Mouse (Mus musculus): ENCODE measurements around the gene Tmem183a. TPM values are rescaled to one million over a fixed set of nuclear protein-coding genes. Genes with fewer than 3 reads are reported as not detected.

Tmem183a gene
- total RNA-seq (2021): 10 to 100 TPM; 86.5 to 96.6 TPM

DNA sequence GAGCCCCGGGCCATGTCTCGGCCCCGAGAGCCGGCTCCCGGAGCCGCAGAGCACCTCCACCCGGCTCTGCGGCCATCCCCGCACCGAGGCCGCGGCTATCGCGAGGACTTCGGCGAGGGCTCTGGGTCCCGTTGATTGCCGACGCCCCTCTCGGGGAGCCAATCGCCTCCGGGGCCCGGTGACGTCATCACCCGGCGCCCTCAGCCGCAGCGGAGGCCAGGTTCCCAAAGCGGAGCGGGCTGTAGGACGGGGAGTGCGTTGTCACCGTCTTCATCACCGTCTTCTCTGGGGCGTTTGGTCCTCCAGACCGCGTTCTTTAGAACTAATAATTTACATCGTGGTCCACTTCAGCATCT lies at the start of gene Tmem183a:
Gene Tmem183a (minus strand): TSS at position 123 of the 356 bp plus-strand sequence.
- peak; percentile 94 to 98 for DNase-seq (ENCODE audit: extremely low spot score in 1 of 2, low spot score in 2 of 2)
- intact Hi-C loops (cut with DNase I): loop anchor here (2.0 to 5.0 kb wide), 2 partner anchors 55 to 93 kb away; partner anchors contain the start of genes Adipor1 and Klhl12

- intact Hi-C loops (cut with DNase I): no loop called here
- DNase-seq (ENCODE audit: extremely low spot score in 1 of 2, low spot score in 2 of 2): no peak
Measured at GRCm38 (mm10) chr1:134408080-134408479, 46.3 kb upstream of the Tmem183a start.

- DNase-seq (ENCODE audit: extremely low spot score in 1 of 2, low spot score in 2 of 2): no peak
- intact Hi-C loops (cut with DNase I): no loop called here
Measured at GRCm38 (mm10) chr1:134406414-134406771, 44.6 kb upstream of the Tmem183a start.

DNA sequence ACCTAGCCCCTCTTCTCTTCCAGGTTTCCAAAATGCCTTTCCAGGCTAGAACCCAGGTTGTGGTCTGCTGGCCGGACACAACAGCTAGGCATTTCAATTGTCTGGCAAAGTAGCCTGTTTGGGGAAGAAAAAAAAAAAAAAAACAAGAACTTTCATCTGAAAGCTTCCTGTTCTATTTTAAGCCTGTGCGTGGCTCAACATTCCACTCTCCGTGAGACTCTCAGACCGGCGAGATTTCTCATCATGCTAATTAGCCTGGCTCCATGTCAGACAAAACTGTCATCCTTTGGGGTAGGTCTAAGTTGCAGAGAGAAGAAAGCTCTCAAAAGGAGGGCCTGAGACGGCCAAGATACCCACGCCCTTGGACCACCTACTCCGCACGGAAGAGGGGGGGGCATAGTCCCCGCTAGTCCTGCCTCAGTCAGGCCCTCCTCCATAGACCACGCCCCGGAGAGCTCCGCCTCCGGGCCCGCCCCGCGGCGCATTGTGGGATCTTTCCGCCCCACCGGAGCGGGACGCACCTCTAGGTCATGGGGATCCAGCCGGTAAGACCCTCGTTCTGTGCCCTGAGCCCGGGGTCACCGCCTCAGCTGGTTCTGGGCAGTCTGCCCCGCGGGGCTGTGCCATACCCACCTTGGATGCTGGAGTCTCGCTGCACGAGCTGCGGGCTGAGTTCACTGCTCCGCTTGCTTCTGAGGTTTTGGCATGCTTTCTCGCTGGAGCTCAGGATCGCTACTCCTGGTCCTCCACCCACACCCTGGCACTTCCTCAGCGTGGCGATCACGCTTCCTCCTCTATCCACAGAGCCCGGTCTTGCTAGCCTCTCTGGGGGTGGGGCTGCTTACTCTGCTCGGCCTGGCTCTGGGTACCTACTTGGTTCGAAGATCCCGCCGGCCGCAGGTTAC lies 44.0 kb upstream of the Tmem183a start, which contains the start of gene Cyb5r1:
Gene Cyb5r1 (plus strand): TSS at position 51 of the 905 bp plus-strand sequence.
- peak; percentile 36 to 87 for DNase-seq (ENCODE audit: extremely low spot score in 1 of 2, low spot score in 2 of 2)
- intact Hi-C loops (cut with DNase I): no loop called here

- intact Hi-C loops (cut with DNase I): no loop called here
- DNase-seq (ENCODE audit: extremely low spot score in 1 of 2, low spot score in 2 of 2): peak in 1 of 2 experiments; percentile 28
Measured at GRCm38 (mm10) chr1:134399735-134400134, 38.0 kb upstream of the Tmem183a start.

- intact Hi-C loops (cut with DNase I): no loop called here
- DNase-seq (ENCODE audit: extremely low spot score in 1 of 2, low spot score in 2 of 2): no peak
Measured at GRCm38 (mm10) chr1:134398210-134398609, 36.4 kb upstream of the Tmem183a start.

DNA sequence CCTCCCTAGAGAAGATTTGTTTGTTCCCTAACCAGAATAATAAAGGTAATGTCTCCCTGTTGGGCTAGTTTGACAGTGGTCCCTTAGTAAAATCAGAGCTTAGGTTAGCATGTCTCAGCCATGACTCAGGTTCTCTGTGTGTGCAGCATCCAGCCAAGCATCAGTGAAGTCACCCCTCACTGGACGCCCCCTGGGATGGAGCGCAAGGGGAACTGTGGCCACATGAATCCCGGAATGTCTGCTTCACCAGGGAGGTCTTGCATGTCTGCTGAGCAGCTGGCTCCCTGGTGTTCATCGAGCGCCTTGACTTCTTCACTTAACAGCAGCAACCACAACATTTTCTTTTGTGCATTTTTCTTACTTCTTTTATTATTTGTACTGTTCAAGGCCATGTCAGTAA lies 32.0 kb upstream of the Tmem183a start:
- intact Hi-C loops (cut with DNase I): no loop called here
- no peak for DNase-seq (ENCODE audit: extremely low spot score in 1 of 2, low spot score in 2 of 2)

DNA sequence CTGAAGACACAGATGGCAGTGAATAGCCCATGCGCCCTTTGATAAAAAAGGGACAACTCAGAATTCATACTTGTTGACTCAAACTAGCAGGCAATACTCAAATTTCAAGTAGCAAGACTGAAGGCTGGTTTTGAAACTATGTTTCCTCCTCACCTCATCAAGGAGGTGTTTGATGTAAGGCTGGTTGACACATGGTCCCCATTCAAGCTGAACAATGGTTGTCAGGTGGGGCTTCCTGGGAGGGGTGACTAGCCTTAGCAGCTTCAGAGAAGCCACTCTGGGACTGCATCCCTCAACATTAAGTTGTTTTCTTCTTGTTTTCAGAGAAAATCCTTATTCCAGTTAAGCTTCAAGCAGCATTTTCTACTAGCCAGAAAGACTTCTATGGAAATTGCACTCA lies 23.9 kb upstream of the Tmem183a start, which contains the start of gene 4933406M09Rik:
Gene 4933406M09Rik (plus strand): TSS at position 275 of the 400 bp plus-strand sequence.
- DNase-seq (ENCODE audit: extremely low spot score in 1 of 2, low spot score in 2 of 2): no peak
- intact Hi-C loops (cut with DNase I): no loop called here

DNA sequence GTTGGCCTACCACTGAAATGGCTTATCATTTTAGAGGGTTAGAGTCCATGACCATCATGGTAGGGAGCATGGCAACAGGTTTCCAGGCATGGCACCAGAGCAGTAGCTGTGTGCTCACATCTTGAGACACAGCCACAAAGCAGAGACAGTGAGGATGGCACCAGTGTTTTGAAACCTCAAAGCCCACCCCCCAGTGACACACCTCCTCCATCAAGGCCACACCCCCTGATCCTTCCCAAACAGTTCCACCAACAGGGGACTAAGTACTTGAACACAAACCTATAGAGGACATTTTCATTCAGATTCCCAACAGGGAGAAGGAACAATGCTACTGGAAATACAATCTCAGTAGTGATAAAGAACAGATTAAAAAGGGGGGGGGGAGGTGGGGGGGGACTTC lies 23.4 kb upstream of the Tmem183a start:
- intact Hi-C loops (cut with DNase I): no loop called here

GRCm38 (mm10) chr1:134384581-134384980 lies 22.8 kb upstream of the Tmem183a start:
- intact Hi-C loops (cut with DNase I): no loop called here
- no peak for DNase-seq (ENCODE audit: extremely low spot score in 1 of 2, low spot score in 2 of 2)

More for the DNA sequence above, 23.4 kb upstream of the Tmem183a start:
- no peak for DNase-seq (ENCODE audit: extremely low spot score in 1 of 2, low spot score in 2 of 2)

- intact Hi-C loops (cut with DNase I): no loop called here
- peak in 1 of 2 experiments; percentile 25 for DNase-seq (ENCODE audit: extremely low spot score in 1 of 2, low spot score in 2 of 2)
Measured at GRCm38 (mm10) chr1:134381795-134382625, 20.2 kb upstream of the Tmem183a start.

DNA sequence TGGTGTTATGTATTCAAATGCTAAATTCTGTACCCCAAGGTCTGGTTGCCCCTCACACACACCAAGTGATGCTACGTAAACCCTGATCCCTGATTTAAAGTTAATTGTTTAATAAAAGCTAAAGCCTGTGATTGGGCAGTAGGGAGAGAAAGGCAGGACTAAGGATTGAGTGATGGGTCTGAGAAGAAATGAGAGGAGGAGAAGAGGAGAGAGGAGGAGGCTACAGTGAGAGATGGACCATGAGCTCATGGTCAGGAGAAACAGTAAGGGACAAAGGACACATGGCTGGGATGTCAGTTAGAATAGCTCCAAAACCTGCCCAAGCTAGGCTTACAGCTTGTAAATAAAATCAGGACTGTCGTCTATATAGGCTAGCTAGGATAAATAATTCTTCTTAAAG lies 19.3 kb upstream of the Tmem183a start:
- no peak for DNase-seq (ENCODE audit: extremely low spot score in 1 of 2, low spot score in 2 of 2)
- intact Hi-C loops (cut with DNase I): no loop called here

DNA sequence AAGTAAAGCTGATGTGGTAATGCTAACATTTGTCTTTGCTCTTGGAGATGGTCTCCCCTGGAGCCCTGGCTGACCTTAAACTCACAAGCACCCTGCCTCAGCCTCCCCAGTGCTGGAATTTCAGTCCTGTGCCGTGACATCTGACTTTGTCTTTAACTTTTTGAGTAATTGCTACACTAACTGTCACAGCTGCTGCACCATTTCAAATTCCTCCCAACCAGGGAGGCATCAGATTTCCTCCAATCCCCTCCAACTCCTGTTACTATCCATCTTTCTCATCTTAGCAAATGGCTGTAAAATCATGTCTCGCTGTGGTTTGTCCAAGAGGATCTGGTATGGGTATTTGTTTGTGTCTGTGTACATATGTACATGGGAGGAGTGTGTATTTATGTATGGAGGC lies 12.3 kb upstream of the Tmem183a start:
- DNase-seq (ENCODE audit: extremely low spot score in 1 of 2, low spot score in 2 of 2): no peak
- intact Hi-C loops (cut with DNase I): no loop called here

- intact Hi-C loops (cut with DNase I): no loop called here
- DNase-seq (ENCODE audit: extremely low spot score in 1 of 2, low spot score in 2 of 2): peak; percentile 27 to 61
Measured at GRCm38 (mm10) chr1:134368777-134369337, 7.1 kb upstream of the Tmem183a start.

DNA sequence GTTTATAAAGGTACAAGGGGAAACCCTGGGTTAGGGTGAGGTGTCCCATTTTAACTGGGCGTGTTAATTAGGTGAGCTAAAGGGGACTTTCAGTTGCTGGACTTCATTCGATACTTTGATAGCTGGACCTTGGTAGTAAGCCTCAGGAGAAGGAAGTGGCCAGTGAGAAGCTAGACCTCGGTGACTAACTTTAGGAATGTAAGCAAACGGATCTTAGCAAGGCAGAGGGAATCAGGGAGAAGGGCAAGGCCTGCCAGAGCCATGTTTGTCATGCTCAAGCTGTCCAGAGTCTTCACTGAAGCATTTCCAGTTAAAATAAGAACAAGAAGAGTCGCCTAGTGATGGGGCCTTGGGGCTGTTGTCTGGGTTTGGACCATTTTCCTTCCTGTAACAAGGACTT lies 3.7 kb upstream of the Tmem183a start:
- DNase-seq (ENCODE audit: extremely low spot score in 1 of 2, low spot score in 2 of 2): no peak
- intact Hi-C loops (cut with DNase I): no loop called here

- no peak for DNase-seq (ENCODE audit: extremely low spot score in 1 of 2, low spot score in 2 of 2)
- intact Hi-C loops (cut with DNase I): loop anchor here (2.0 to 5.0 kb wide), 2 partner anchors 54 to 92 kb away; partner anchors contain the start of genes Adipor1 and Klhl12
Measured at GRCm38 (mm10) chr1:134363194-134363593, 1.4 kb upstream of the Tmem183a start.

GRCm38 (mm10) chr1:134361195-134361856 lies 453 bp downstream of the Tmem183a start:
- intact Hi-C loops (cut with DNase I): loop anchor here (5.0 kb wide), 1 partner anchor 56 kb away; the partner anchor contains the start of gene Adipor1
- DNase-seq (ENCODE audit: extremely low spot score in 1 of 2, low spot score in 2 of 2): no peak

DNA sequence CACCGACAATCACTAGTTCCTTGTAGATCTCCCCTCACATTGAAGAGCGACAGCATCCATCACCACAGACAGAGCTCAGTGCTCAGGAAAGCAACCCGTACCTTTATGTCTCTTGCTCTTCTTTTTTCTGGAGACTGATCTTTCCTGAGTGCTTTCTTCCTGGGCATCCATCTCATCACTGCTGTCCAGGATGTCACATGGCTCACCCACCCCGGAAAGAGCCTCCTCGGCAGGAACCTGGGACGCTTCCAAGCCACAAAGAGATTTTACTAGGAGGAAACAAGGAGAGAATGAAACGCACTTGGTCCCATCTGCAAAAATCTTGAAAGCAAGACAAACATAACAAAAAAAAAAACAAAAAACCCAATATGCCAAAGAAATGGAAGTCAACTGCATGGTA lies 1.1 kb downstream of the Tmem183a start:
- intact Hi-C loops (cut with DNase I): loop anchor here (5.0 kb wide), 1 partner anchor 57 kb away; the partner anchor contains the start of gene Adipor1
- peak in 1 of 2 experiments; percentile 36 for DNase-seq (ENCODE audit: extremely low spot score in 1 of 2, low spot score in 2 of 2)
